Mouse (Mus musculus) stomach, embryonic 15.5 days (tissue): ENCODE results near the gene Ankrd1. TPM values are rescaled to one million over a fixed set of nuclear protein-coding genes. Genes with fewer than 3 reads are reported as not detected.

ENCODE experiments used
- ATAC-seq: fragments of 200-750 bp; cut with Nextera tagmentation; 2 replicates; pipeline ENCODE4 v1.8.0; 2017; ENCODE audit warnings: low read depth, moderate number of reproducible peaks, moderate TSS enrichment; ENCODE audit not compliant: insufficient read depth, low FRiP score
- H3K27ac ChIP-seq: fragments of 300-500 bp; sonication (generic); 2 replicates; pipeline ENCODE4 v1.5.1; 2015; ENCODE audit warnings: mild to moderate bottlenecking, inconsistent platforms
- H3K27me3 ChIP-seq: fragments of 300-500 bp; sonication (generic); replicated peaks from 2 replicates; pipeline ENCODE4 v1.6.1; 2015; ENCODE audit warnings: inconsistent platforms
- H3K36me3 ChIP-seq: fragments of 300-500 bp; sonication (generic); 2 replicates; pipeline ENCODE4 v1.6.1; 2015; ENCODE audit warnings: inconsistent platforms
- H3K4me1 ChIP-seq: fragments of 300-500 bp; sonication (generic); 2 replicates; pipeline ENCODE4 v1.6.1; 2015; ENCODE audit warnings: inconsistent platforms
- H3K4me2 ChIP-seq: fragments of 300-500 bp; sonication (generic); 2 replicates; pipeline ENCODE4 v1.6.1; 2015; ENCODE audit warnings: mild to moderate bottlenecking, inconsistent platforms
- H3K4me3 ChIP-seq: fragments of 300-500 bp; sonication (generic); replicated peaks from 2 replicates; pipeline ENCODE4 v1.5.1; 2015; ENCODE audit warnings: inconsistent platforms
- H3K9ac ChIP-seq: fragments of 300-500 bp; sonication (generic); 2 replicates; pipeline ENCODE4 v1.6.1; 2015; ENCODE audit warnings: inconsistent platforms
- H3K9me3 ChIP-seq: fragments of 300-500 bp; sonication (generic); 2 replicates; pipeline ENCODE4 v1.6.1; 2016; ENCODE audit warnings: inconsistent platforms
- WGBS: fragments of 180-500 bp; shearing (Covaris S2); methylation state at CpG from one replicate; pipeline ENCODE4 v1.1.7; 2015; 5-methylcytosine and 5-hydroxymethylcytosine counted together
- polyA plus RNA-seq: library from polyadenylated mRNA; unstranded; fragments of >200 nt; fragmentation: Nextera tagmentation; extraction: Ambion mirVana; gene quantifications from 2 replicates; pipeline ENCODE4 v1.2.1, GENCODE M21; 2015

Ankrd1 gene
- polyA plus RNA-seq, 1 experiment from 2014 or later = 0.30 TPM

- no peak for ATAC-seq
- Histone ChIP-seq H3K4me3 (no peak overlapping the region), H3K9ac (no peak overlapping the region), H3K9me3 (no peaks in the 10 kb centered on the region), H3K36me3 (no peaks in the 10 kb centered on the region), H3K4me2 (no peak overlapping the region), H3K27me3 (no peaks in the 10 kb centered on the region), H3K27ac (no peak overlapping the region), H3K4me1 (peaks cover 6% of the 10 kb centered on the region; the same call in 1 of the 2 replicates)
- WGBS = 41% methylated on average over 6 of the region's 6 CpGs
Measured at GRCm38 (mm10) chr19:36131990-36132389, 12.1 kb upstream of the Ankrd1 start.

DNA sequence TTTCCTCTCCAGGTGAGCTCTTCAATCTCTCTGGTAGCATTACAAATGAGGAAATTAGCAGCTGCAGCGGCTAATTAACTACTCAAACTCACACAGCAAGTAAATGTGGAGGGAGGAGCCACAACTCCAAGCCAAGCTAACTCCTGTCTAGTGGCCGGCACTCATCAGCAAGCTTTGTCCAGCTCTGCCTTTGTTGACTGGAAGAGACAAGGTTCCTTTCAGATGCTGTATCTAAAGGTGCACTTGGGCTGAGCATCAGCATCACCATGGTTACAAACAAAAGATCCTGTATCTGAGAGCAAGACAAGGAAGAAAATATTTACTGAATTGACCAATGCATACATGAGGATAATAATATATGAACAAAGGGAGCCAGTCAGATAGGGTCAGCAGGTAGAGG, 10.3 kb upstream of the Ankrd1 start:
- Histone ChIP-seq H3K9ac (no peak overlapping the region), H3K27me3 (no peaks in the 10 kb centered on the region), H3K9me3 (no peaks in the 10 kb centered on the region), H3K4me3 (no peak overlapping the region), H3K27ac (no peak overlapping the region), H3K4me1 (peaks cover 6% of the 10 kb centered on the region; the same call in 1 of the 2 replicates), H3K36me3 (no peaks in the 10 kb centered on the region), H3K4me2 (no peak overlapping the region)
- no peak for ATAC-seq
- WGBS = 51% methylated on average over 2 of the region's 2 CpGs

GRCm38 (mm10) chr19:36129643-36130042, 9.7 kb upstream of the Ankrd1 start:
- peak overlapping the region; percentile 8; the same call in 1 of the 2 replicates for H3K4me3 ChIP-seq
- peak overlapping the region; percentile 42 for H3K4me2 ChIP-seq
- H3K36me3 ChIP-seq = no peaks in the 10 kb centered on the region
- peak overlapping the region; percentile 12; the same call in 1 of the 2 replicates for H3K27ac ChIP-seq
- no peak for ATAC-seq
- peaks cover 6% of the 10 kb centered on the region; the same call in 1 of the 2 replicates for H3K4me1 ChIP-seq
- no peak overlapping the region for H3K9ac ChIP-seq
- WGBS = 14% methylated on average over 12 of the region's 12 CpGs
- H3K9me3 ChIP-seq = no peaks in the 10 kb centered on the region
- H3K27me3 ChIP-seq = no peaks in the 10 kb centered on the region

GRCm38 (mm10) chr19:36129213-36129612, 9.3 kb upstream of the Ankrd1 start:
- no peaks in the 10 kb centered on the region for H3K9me3 ChIP-seq
- no peak overlapping the region for H3K9ac ChIP-seq
- H3K4me1 ChIP-seq = peaks cover 6% of the 10 kb centered on the region; the same call in 1 of the 2 replicates
- peak overlapping the region; percentile 42 for H3K4me2 ChIP-seq
- H3K4me3 ChIP-seq = peak overlapping the region; percentile 8; the same call in 1 of the 2 replicates
- 13% methylated on average over 9 of the region's 9 CpGs for WGBS
- no peak for ATAC-seq
- H3K27me3 ChIP-seq = no peaks in the 10 kb centered on the region
- no peaks in the 10 kb centered on the region for H3K36me3 ChIP-seq
- H3K27ac ChIP-seq = peak overlapping the region; percentile 12; the same call in 1 of the 2 replicates

- Histone ChIP-seq H3K9ac (no peak overlapping the region), H3K36me3 (no peaks in the 10 kb centered on the region), H3K4me3 (no peak overlapping the region), H3K4me1 (peaks cover 6% of the 10 kb centered on the region; the same call in 1 of the 2 replicates), H3K9me3 (no peaks in the 10 kb centered on the region; the same call in 1 of the 2 replicates), H3K27ac (no peak overlapping the region), H3K27me3 (no peaks in the 10 kb centered on the region), H3K4me2 (no peak overlapping the region)
- ATAC-seq = no peak
- 91% methylated on average over 3 of the region's 3 CpGs for WGBS
Measured at GRCm38 (mm10) chr19:36128440-36128839, 8.5 kb upstream of the Ankrd1 start.

- no peak for ATAC-seq
- Histone ChIP-seq H3K9ac (no peak overlapping the region), H3K27me3 (no peaks in the 10 kb centered on the region), H3K4me2 (no peak overlapping the region), H3K4me3 (no peak overlapping the region), H3K4me1 (no peaks in the 10 kb centered on the region), H3K27ac (no peak overlapping the region), H3K36me3 (no peaks in the 10 kb centered on the region), H3K9me3 (no peaks in the 10 kb centered on the region; the same call in 1 of the 2 replicates)
- WGBS = 30% methylated on average over 1 of the region's 1 CpGs
Measured at GRCm38 (mm10) chr19:36124203-36124602, 4.3 kb upstream of the Ankrd1 start.

DNA sequence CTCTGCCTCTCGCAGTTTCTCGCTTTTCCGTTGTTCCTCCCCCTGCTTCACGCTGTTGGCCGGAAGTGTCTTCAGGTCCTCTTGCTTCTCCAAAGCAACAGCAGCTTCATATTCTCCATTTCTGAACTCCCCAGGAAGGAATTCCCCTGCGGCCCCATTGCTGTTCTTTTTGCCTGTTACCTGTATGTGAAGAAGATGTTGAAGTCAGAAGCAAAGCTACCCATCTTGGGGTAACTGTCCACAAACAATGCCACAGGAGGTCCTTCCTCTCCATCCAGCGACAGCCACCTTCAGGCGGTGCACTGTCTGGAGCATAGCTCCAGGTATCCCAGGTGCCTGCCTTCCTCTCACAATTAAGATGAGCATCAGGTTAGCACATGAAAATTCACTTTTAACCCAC, 680 bp downstream of the Ankrd1 start:
- no peak overlapping the region for H3K4me2 ChIP-seq
- H3K4me1 ChIP-seq = no peaks in the 10 kb centered on the region
- no peak overlapping the region for H3K4me3 ChIP-seq
- H3K9me3 ChIP-seq = no peaks in the 10 kb centered on the region; the same call in 1 of the 2 replicates
- H3K36me3 ChIP-seq = no peaks in the 10 kb centered on the region
- no peak overlapping the region for H3K27ac ChIP-seq
- WGBS = 89% methylated on average over 8 of the region's 8 CpGs
- H3K27me3 ChIP-seq = no peaks in the 10 kb centered on the region
- no peak overlapping the region for H3K9ac ChIP-seq
- ATAC-seq = no peak

- no peak overlapping the region for H3K4me2 ChIP-seq
- no peak overlapping the region for H3K27ac ChIP-seq
- WGBS = 65% methylated on average over 4 of the region's 4 CpGs
Measured at GRCm38 (mm10) chr19:36116185-36116584, 3.7 kb downstream of the Ankrd1 start.

GRCm38 (mm10) chr19:36112007-36112406, 7.9 kb downstream of the Ankrd1 start:
- WGBS = 59% methylated on average over 17 of the region's 17 CpGs
- Histone ChIP-seq H3K4me1 (no peaks in the 10 kb centered on the region), H3K4me2 (no peak overlapping the region), H3K27ac (no peak overlapping the region), H3K9ac (no peak overlapping the region), H3K4me3 (no peak overlapping the region), H3K9me3 (no peaks in the 10 kb centered on the region), H3K27me3 (0 out of 2 replicates have a peak, but pooled peaks cover 3% of the 10 kb centered on the region), H3K36me3 (no peaks in the 10 kb centered on the region)
- no peak for ATAC-seq

More at GRCm38 (mm10) chr19:36116185-36116584, 3.7 kb downstream of the Ankrd1 start:
- Histone ChIP-seq H3K9ac (no peak overlapping the region), H3K36me3 (no peaks in the 10 kb centered on the region), H3K4me3 (no peak overlapping the region), H3K9me3 (no peaks in the 10 kb centered on the region), H3K27me3 (0 out of 2 replicates have a peak, but pooled peaks cover 3% of the 10 kb centered on the region), H3K4me1 (no peaks in the 10 kb centered on the region)
- no peak for ATAC-seq

DNA sequence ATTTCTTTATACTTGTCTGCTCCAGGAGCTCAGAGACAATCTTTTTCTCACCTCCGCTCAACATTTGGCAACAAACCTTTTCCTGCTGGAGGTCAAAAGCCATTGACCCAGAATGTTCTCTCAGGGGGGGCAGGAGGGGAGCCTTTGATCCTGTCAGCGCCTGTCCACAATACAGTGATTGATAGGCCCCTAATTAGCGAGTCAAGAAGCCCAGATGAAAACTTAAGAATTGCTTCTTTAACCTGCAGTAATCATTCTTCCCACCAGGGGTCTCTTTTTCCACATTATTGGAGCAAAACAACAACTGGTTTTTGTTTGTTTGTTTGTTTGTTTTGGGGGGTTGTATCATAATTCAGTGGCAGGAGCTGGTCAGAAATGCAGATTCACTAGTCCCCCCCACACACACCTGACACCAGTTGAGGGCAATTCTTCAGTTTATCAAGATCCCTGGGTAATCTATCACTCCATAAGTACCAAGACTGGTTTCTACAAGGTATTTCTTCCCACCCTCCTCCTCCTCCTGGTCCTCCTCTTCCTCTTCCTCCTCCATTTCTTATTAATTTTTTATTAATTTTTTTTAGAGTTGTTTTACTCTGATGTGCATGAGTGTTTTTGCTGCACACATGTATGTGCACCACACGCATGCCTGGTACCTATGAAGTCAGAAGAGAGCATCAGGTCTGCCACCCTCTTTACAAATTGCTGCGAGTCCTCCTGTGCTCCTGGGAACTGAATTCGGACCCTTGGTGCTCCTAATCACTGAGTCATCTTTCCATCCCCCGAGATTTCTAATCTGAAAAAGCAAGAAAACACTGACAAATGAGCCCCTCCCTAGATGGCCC, 8.6 kb downstream of the Ankrd1 start:
- Histone ChIP-seq H3K36me3 (no peaks in the 10 kb centered on the region), H3K27ac (no peak overlapping the region), H3K4me3 (no peak overlapping the region), H3K4me1 (no peaks in the 10 kb centered on the region), H3K9ac (no peak overlapping the region), H3K27me3 (0 out of 2 replicates have a peak, but pooled peaks cover 3% of the 10 kb centered on the region), H3K9me3 (no peaks in the 10 kb centered on the region), H3K4me2 (no peak overlapping the region)
- no peak for ATAC-seq
- 30% methylated on average over 7 of the region's 7 CpGs for WGBS

DNA sequence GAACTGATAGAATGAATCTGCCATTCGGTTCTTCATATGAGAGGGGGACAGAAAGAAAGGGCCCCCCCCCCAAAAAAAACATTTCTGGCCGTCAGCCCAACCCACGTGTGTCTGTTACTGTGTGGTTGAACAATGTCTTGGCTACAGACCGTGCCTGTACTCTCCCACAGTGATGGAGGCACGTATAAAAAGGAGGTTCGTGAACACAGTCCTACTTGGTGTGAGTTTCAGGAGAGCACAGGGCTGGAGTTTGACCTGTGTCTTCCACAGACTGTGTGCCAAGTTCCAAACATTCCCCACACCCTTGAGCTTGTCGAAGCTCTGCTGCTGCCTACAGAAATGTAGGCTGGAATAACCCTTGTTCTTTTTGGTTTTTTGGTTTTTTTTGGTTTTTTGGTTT, 9.4 kb downstream of the Ankrd1 start:
- 0 out of 2 replicates have a peak, but pooled peaks have one; percentile 53 for ATAC-seq
- Histone ChIP-seq H3K27ac (no peak overlapping the region), H3K9ac (no peak overlapping the region), H3K4me2 (no peak overlapping the region), H3K4me3 (no peak overlapping the region), H3K27me3 (0 out of 2 replicates have a peak, but pooled peaks cover 3% of the 10 kb centered on the region), H3K9me3 (no peaks in the 10 kb centered on the region), H3K36me3 (no peaks in the 10 kb centered on the region), H3K4me1 (no peaks in the 10 kb centered on the region)
- WGBS = 44% methylated on average over 7 of the region's 7 CpGs

GRCm38 (mm10) chr19:36109318-36109944, 10.5 kb downstream of the Ankrd1 start:
- ATAC-seq = no peak
- WGBS = 73% methylated on average over 26 of the region's 26 CpGs
- Histone ChIP-seq H3K4me2 (no peak overlapping the region), H3K9me3 (no peaks in the 10 kb centered on the region), H3K4me1 (no peaks in the 10 kb centered on the region), H3K27ac (no peak overlapping the region), H3K9ac (no peak overlapping the region), H3K36me3 (no peaks in the 10 kb centered on the region), H3K27me3 (0 out of 2 replicates have a peak, but pooled peaks cover 3% of the 10 kb centered on the region), H3K4me3 (no peak overlapping the region)
